Mouse (Mus musculus) hindbrain, embryonic 12.5 days (tissue): ENCODE measurements around the gene Vax2. TPM values are rescaled to one million over a fixed set of nuclear protein-coding genes. Genes with fewer than 3 reads are reported as not detected.
A peak's percentile ranks its signal among the peaks of the same experiment; 100 is the strongest.

Experiments
- ATAC-seq: fragments of 200-750 bp; cut with Nextera tagmentation; 2 replicates; pipeline ENCODE4 v1.8.0; 2017; ENCODE audit warnings: moderate TSS enrichment; ENCODE audit not compliant: low FRiP score
- H3K27ac ChIP-seq: fragments of 300-500 bp; sonication (generic); 2 replicates; pipeline ENCODE4 v1.5.1; 2016; ENCODE audit warnings: mild to moderate bottlenecking
- H3K27me3 ChIP-seq: fragments of 300-500 bp; sonication (generic); 2 replicates; pipeline ENCODE4 v1.6.1; 2016; ENCODE audit warnings: mild to moderate bottlenecking
- H3K36me3 ChIP-seq: fragments of 300-500 bp; sonication (generic); 2 replicates; pipeline ENCODE4 v1.6.1; 2016; ENCODE audit warnings: mild to moderate bottlenecking
- H3K4me1 ChIP-seq: fragments of 300-500 bp; sonication (generic); 2 replicates; pipeline ENCODE4 v1.6.1; 2016
- H3K4me2 ChIP-seq: fragments of 300-500 bp; sonication (generic); replicated peaks from 2 replicates; pipeline ENCODE4 v1.6.1; 2016; ENCODE audit warnings: mild to moderate bottlenecking
- H3K4me3 ChIP-seq: fragments of 300-500 bp; sonication (generic); 2 replicates; pipeline ENCODE4 v1.5.1; 2016; ENCODE audit warnings: mild to moderate bottlenecking
- H3K9ac ChIP-seq: fragments of 300-500 bp; sonication (generic); 2 replicates; pipeline ENCODE4 v1.6.1; 2016; ENCODE audit warnings: mild to moderate bottlenecking, moderate library complexity
- H3K9me3 ChIP-seq: fragments of 300-500 bp; sonication (generic); replicated peaks from 2 replicates; pipeline ENCODE4 v1.6.1; 2016; ENCODE audit warnings: mild to moderate bottlenecking
- WGBS: fragments of 180-500 bp; shearing (Covaris S2); methylation state at CpG from one replicate; pipeline ENCODE4 v1.1.7; 2016; 5-methylcytosine and 5-hydroxymethylcytosine counted together
- polyA plus RNA-seq: library from polyadenylated mRNA; unstranded; fragments of >200 nt; fragmentation: Nextera tagmentation; extraction: Ambion mirVana; gene quantifications from 2 replicates; pipeline ENCODE4 v1.2.1, GENCODE M21; 2016

The Vax2 gene
- not detected in 2 replicates for polyA plus RNA-seq

DNA sequence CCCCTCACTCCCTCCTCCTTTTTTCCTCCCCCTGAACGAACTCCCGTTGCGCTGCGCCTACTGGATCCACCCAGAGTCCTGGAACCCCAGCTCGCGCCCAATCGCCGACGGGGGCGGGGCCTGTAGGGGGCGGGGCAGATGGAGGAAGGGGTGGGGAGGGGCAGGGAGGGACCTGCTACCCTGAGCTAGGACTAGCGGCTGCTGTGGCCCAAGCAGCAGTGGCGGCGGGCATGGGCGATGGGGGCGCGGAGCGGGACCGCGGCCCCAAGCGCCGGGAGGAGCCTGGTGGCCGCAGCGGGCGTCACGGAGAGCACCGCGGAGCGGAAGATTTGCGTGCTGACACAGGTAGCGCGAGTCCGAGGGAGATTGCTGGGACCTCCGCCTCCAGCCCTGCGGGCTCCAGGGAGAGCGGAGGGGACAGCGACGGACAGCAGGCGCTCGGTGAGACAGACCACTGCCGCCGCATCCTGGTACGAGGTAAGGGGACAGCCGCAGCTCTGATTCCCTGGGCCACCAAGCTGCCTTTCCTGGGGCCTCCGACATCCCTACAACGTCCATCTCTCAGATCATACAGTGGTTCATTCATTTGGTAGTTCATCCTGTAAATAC is at the start of gene Vax2:
TSS of gene Vax2 (plus strand) at position 198 of the 609 bp plus-strand sequence.
- H3K36me3 ChIP-seq, result no peaks in the 10 kb centered on the region
- H3K4me1 ChIP-seq, result peaks cover 19% of the 10 kb centered on the region
- H3K9ac ChIP-seq, result 0 out of 2 replicates have a peak within 1 kb of the TSS, but pooled peaks have one; percentile 44
- no peak within 1 kb of the TSS for H3K27ac ChIP-seq
- WGBS, result 1% methylated on average over 42 of the region's 46 CpGs
- H3K4me3 ChIP-seq, result peak within 1 kb of the TSS; percentile 37
- H3K27me3 ChIP-seq, result peaks cover 99% of the 10 kb centered on the region
- H3K9me3 ChIP-seq, result no peaks in the 10 kb centered on the region
- peak; percentile 86 for ATAC-seq
- peak within 1 kb of the TSS; percentile 61 for H3K4me2 ChIP-seq

DNA sequence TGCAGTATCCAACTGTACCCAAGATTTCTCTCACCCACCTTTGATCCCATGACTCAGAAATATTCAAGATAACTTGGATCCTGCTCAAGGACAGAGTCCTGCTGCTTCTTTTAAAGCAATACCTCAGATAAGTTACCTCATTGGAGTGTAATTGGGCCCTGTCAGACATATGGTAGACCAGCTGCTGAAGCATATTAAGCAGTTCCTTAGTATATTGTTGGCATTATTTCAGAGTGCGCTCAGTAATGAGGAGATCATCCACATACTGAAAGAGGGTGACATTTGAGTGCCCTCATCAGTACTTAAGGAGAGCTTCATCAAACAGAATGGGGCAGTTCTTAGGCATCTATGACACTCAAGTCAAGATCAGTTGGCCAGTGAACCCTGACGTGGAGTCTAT is 46.1 kb upstream of the Vax2 start:
- 89% methylated on average over 2 of the region's 2 CpGs for WGBS
- no peak overlapping the region for H3K9ac ChIP-seq
- H3K9me3 ChIP-seq, result no peaks in the 10 kb centered on the region
- no peaks in the 10 kb centered on the region for H3K27me3 ChIP-seq
- no peak overlapping the region for H3K4me2 ChIP-seq
- H3K4me1 ChIP-seq, result no peaks in the 10 kb centered on the region
- ATAC-seq, result no peak
- no peak overlapping the region for H3K27ac ChIP-seq
- no peaks in the 10 kb centered on the region for H3K36me3 ChIP-seq
- H3K4me3 ChIP-seq, result no peak overlapping the region

GRCm38 (mm10) chr6:83673395-83673794 is 37.7 kb upstream of the Vax2 start:
- H3K9ac ChIP-seq, result no peak overlapping the region
- H3K27ac ChIP-seq, result no peak overlapping the region
- WGBS, result 6% methylated on average over 4 of the region's 4 CpGs
- no peak for ATAC-seq
- H3K4me1 ChIP-seq, result no peaks in the 10 kb centered on the region
- H3K27me3 ChIP-seq, result peaks cover 5% of the 10 kb centered on the region
- H3K4me2 ChIP-seq, result no peak overlapping the region
- H3K36me3 ChIP-seq, result no peaks in the 10 kb centered on the region
- H3K9me3 ChIP-seq, result no peaks in the 10 kb centered on the region
- H3K4me3 ChIP-seq, result no peak overlapping the region

GRCm38 (mm10) chr6:83677757-83678156 is 33.3 kb upstream of the Vax2 start, which contains the start of gene Cd207:
Cd207 (minus strand) TSS chr6:83677857.
- H3K4me3 ChIP-seq, result no peak within 1 kb of the TSS
- no peak within 1 kb of the TSS for H3K9ac ChIP-seq
- 77% methylated on average over 4 of the region's 4 CpGs for WGBS
- H3K4me1 ChIP-seq, result no peaks in the 10 kb centered on the region
- H3K27me3 ChIP-seq, result peaks cover 9% of the 10 kb centered on the region
- no peak within 1 kb of the TSS for H3K27ac ChIP-seq
- H3K9me3 ChIP-seq, result no peaks in the 10 kb centered on the region
- ATAC-seq, result no peak
- H3K36me3 ChIP-seq, result no peaks in the 10 kb centered on the region
- H3K4me2 ChIP-seq, result no peak within 1 kb of the TSS

DNA sequence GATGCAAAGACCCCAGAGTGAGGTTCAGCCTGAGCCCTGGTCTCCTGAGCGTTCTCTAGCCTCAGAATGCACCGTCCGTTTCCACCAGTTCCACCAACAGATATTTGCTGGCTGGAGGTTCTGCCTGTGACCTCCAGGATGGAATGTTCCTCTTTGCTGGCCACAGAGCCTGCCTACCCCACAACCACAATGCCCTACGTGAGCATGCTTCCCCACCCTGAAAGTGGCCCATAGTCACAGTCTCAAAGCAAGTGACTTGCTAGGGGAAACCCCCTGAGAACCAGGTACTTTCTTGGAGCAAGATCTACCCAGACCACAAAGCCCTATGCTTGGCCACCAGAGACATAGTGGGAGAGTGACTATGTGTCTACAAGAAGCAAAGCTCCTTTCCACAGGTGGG is 21.7 kb upstream of the Vax2 start:
- no peak overlapping the region for H3K4me2 ChIP-seq
- no peaks in the 10 kb centered on the region for H3K9me3 ChIP-seq
- H3K36me3 ChIP-seq, result no peaks in the 10 kb centered on the region
- H3K4me1 ChIP-seq, result no peaks in the 10 kb centered on the region
- no peak overlapping the region for H3K9ac ChIP-seq
- H3K27ac ChIP-seq, result no peak overlapping the region
- H3K4me3 ChIP-seq, result no peak overlapping the region
- no peak for ATAC-seq
- peaks cover 80% of the 10 kb centered on the region for H3K27me3 ChIP-seq
- WGBS, result 73% methylated on average over 4 of the region's 4 CpGs

GRCm38 (mm10) chr6:83690277-83690676 is 20.8 kb upstream of the Vax2 start:
- Histone ChIP-seq H3K9ac (no peak overlapping the region), H3K27ac (no peak overlapping the region), H3K36me3 (no peaks in the 10 kb centered on the region), H3K4me3 (no peak overlapping the region), H3K9me3 (no peaks in the 10 kb centered on the region), H3K4me2 (no peak overlapping the region), H3K27me3 (peaks cover 82% of the 10 kb centered on the region), H3K4me1 (no peaks in the 10 kb centered on the region)
- no peak for ATAC-seq
- WGBS, result 32% methylated on average over 4 of the region's 5 CpGs

- ATAC-seq, result no peak
- H3K27me3 ChIP-seq, result peaks cover 82% of the 10 kb centered on the region
- WGBS, result 53% methylated on average over 2 of the region's 2 CpGs
Observed at GRCm38 (mm10) chr6:83690936-83691335, 20.1 kb upstream of the Vax2 start.

DNA sequence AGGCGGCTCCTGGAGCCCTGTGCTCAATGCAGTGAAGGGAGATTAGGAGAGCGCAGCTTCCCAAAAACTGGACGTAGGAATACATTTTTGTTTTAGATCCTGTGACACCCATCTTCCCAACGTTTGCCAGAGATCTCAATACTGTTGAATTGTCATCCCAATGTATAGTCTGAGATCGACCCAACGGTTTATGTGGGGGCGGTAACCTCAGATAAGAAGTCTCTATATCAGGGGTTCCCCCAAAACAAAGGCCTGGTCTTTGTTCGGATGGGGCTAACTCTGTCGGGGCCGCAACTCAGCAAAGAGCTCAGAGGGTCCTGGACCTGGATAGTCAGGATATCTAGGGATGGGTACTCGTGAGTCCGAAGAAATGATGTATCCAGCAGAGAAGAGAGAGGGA is 18.1 kb upstream of the Vax2 start:
- 2% methylated on average over 12 of the region's 12 CpGs for WGBS
- Histone ChIP-seq H3K9ac (no peak overlapping the region), H3K4me3 (no peak overlapping the region), H3K9me3 (no peaks in the 10 kb centered on the region), H3K4me2 (no peak overlapping the region), H3K27ac (no peak overlapping the region), H3K27me3 (peaks cover 93% of the 10 kb centered on the region), H3K36me3 (no peaks in the 10 kb centered on the region), H3K4me1 (no peaks in the 10 kb centered on the region)
- no peak for ATAC-seq

More at GRCm38 (mm10) chr6:83690936-83691335, 20.1 kb upstream of the Vax2 start:
- H3K4me2 ChIP-seq, result no peak overlapping the region
- no peak overlapping the region for H3K27ac ChIP-seq
- H3K4me3 ChIP-seq, result no peak overlapping the region
- H3K4me1 ChIP-seq, result no peaks in the 10 kb centered on the region
- H3K36me3 ChIP-seq, result no peaks in the 10 kb centered on the region
- no peak overlapping the region for H3K9ac ChIP-seq
- no peaks in the 10 kb centered on the region for H3K9me3 ChIP-seq

- H3K36me3 ChIP-seq, result no peaks in the 10 kb centered on the region
- 0% methylated on average over 9 of the region's 9 CpGs for WGBS
- H3K4me2 ChIP-seq, result no peak overlapping the region
- no peak overlapping the region for H3K4me3 ChIP-seq
- H3K9ac ChIP-seq, result no peak overlapping the region
- no peak overlapping the region for H3K27ac ChIP-seq
- H3K27me3 ChIP-seq, result peaks cover 97% of the 10 kb centered on the region
- H3K9me3 ChIP-seq, result no peaks in the 10 kb centered on the region
- no peaks in the 10 kb centered on the region for H3K4me1 ChIP-seq
- ATAC-seq, result no peak
Observed at GRCm38 (mm10) chr6:83693835-83694234, 17.2 kb upstream of the Vax2 start.

DNA sequence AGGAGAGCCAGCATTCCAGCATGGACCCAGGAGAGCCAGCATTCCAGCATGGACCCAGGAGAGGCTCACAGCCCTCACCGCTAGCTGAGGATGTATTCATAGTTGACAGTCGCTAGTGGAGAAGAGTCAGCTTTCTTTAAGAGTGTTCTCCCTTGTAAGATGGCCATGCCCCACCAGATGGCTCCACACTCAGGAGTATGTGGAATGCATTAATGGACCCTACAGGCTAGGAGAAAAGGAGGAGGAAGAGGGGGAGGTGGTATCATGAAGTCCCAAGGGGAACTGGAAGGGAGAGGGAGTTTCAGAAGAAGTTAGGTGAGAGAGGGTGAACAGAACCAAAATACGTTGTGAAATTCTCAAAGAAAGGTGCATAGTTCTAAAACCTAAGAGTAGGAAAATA is 15.3 kb upstream of the Vax2 start:
- no peak overlapping the region for H3K27ac ChIP-seq
- peaks cover 100% of the 10 kb centered on the region for H3K27me3 ChIP-seq
- no peak overlapping the region for H3K4me3 ChIP-seq
- no peaks in the 10 kb centered on the region for H3K9me3 ChIP-seq
- H3K4me2 ChIP-seq, result no peak overlapping the region
- no peak overlapping the region for H3K9ac ChIP-seq
- H3K4me1 ChIP-seq, result no peaks in the 10 kb centered on the region
- 2% methylated on average over 3 of the region's 3 CpGs for WGBS
- H3K36me3 ChIP-seq, result no peaks in the 10 kb centered on the region
- ATAC-seq, result no peak

DNA sequence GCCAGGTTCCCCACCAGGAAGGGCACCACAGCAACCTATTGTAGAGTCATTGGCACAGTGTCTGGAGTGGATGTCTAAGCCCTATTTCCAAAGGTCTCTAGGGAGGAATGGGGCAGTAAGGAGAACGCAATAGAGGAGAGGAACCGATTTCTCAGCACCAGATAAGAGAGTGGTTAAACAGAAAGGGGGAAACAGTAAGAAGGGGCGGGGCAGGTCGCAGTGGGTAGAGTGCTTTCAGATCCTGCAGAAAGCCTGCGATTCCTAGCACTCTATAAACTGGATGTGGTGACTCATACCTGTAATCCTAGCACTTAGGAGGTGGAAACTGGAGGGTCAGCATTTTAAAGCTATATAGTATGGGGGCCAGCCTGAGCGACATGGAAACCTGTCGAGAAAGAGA is 14.4 kb upstream of the Vax2 start:
- no peak for ATAC-seq
- Histone ChIP-seq H3K4me3 (no peak overlapping the region), H3K27ac (no peak overlapping the region), H3K27me3 (peaks cover 100% of the 10 kb centered on the region), H3K9me3 (no peaks in the 10 kb centered on the region), H3K9ac (no peak overlapping the region), H3K4me2 (no peak overlapping the region), H3K4me1 (no peaks in the 10 kb centered on the region), H3K36me3 (no peaks in the 10 kb centered on the region)
- 4% methylated on average over 7 of the region's 7 CpGs for WGBS

DNA sequence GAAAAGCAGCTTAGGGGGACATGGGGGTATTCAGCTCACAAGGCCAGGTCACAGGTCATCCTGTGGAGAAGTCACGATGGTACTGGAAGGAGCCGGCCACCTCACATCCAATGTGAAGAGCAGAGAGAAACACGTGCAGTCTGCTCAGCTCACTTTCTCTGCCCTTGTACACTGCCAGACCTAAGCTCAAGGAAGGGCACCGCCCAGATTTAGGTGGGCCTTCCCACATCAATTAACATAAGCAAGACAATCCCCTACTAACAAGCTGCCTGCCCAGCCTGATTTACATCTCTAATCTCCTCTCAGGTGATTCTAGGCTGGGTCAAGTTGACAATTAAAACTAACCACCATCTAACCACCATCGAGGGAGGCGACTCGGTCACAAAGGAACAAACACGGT is 13.1 kb upstream of the Vax2 start:
- 4% methylated on average over 8 of the region's 8 CpGs for WGBS
- ATAC-seq, result no peak
- no peak overlapping the region for H3K27ac ChIP-seq

GRCm38 (mm10) chr6:83699971-83700370 is 11.1 kb upstream of the Vax2 start:
- 3% methylated on average over 5 of the region's 5 CpGs for WGBS
- no peak for ATAC-seq

More for the DNA sequence above, 13.1 kb upstream of the Vax2 start:
- H3K4me2 ChIP-seq, result no peak overlapping the region
- H3K4me1 ChIP-seq, result 0 out of 2 replicates have a peak, but pooled peaks cover 5% of the 10 kb centered on the region
- no peak overlapping the region for H3K4me3 ChIP-seq
- H3K27me3 ChIP-seq, result peaks cover 97% of the 10 kb centered on the region
- no peak overlapping the region for H3K9ac ChIP-seq
- H3K9me3 ChIP-seq, result no peaks in the 10 kb centered on the region
- no peaks in the 10 kb centered on the region for H3K36me3 ChIP-seq

More at GRCm38 (mm10) chr6:83699971-83700370, 11.1 kb upstream of the Vax2 start:
- Histone ChIP-seq H3K4me2 (no peak overlapping the region), H3K9ac (no peak overlapping the region), H3K27me3 (peaks cover 97% of the 10 kb centered on the region), H3K4me1 (0 out of 2 replicates have a peak, but pooled peaks cover 5% of the 10 kb centered on the region), H3K9me3 (no peaks in the 10 kb centered on the region; the same call in 1 of the 2 replicates), H3K36me3 (no peaks in the 10 kb centered on the region), H3K4me3 (no peak overlapping the region), H3K27ac (no peak overlapping the region)
